Mouse (Mus musculus): ENCODE data around the gene 1810062G17Rik. TPM values are rescaled to one million over a fixed set of nuclear protein-coding genes. Genes with fewer than 3 reads are reported as not detected.

1810062G17Rik gene
- polyA plus RNA-seq, 1 experiment from 2014 or later, result 1.9 TPM

GRCm38 (mm10) chr3:36481776-36482193, 6.0 kb downstream of the 1810062G17Rik start:
- WGBS, result 10% methylated on average over 11 of the region's 11 CpGs
- H3K4me1 ChIP-seq (replicated peaks; ENCODE audit: control insufficient read depth, insufficient read depth, low read length), result peaks cover 18% of the 10 kb centered on the region

GRCm38 (mm10) chr3:36482940-36483339, 7.2 kb downstream of the 1810062G17Rik start:
- H3K27ac ChIP-seq (ENCODE audit: low read depth), result no peak overlapping the region
- no peak for ATAC-seq (replicated peaks; ENCODE audit: low FRiP score, low TSS enrichment, low read depth)

More at GRCm38 (mm10) chr3:36481776-36482193, 6.0 kb downstream of the 1810062G17Rik start:
- Histone ChIP-seq H3K27me3 (replicated peaks; ENCODE audit: control insufficient read depth, insufficient read depth, low read length) (no peaks in the 10 kb centered on the region), H3K4me2 (ENCODE audit: low read length) (peak overlapping the region; percentile 29), H3K4me3 (ENCODE audit: low read depth, low read length) (no peak overlapping the region), H3K36me3 (ENCODE audit: control insufficient read depth, insufficient read depth, low read length) (no peaks in the 10 kb centered on the region), H3K9ac (ENCODE audit: low read length) (peak overlapping the region; percentile 39; the same call in 1 of the 2 replicates), H3K9me3 (ENCODE audit: control insufficient read depth, low read length) (no peaks in the 10 kb centered on the region), H3K27ac (ENCODE audit: low read depth) (peak overlapping the region; percentile 94)
- ATAC-seq (replicated peaks; ENCODE audit: low FRiP score, low TSS enrichment, low read depth) (peak; percentile 88), DNase-seq (ENCODE audit: low spot score) (peak; percentile 76)

GRCm38 (mm10) chr3:36484292-36484691, 8.6 kb downstream of the 1810062G17Rik start:
- H3K4me2 ChIP-seq (ENCODE audit: low read length), result no peak overlapping the region
- H3K36me3 ChIP-seq (ENCODE audit: control insufficient read depth, insufficient read depth, low read length), result no peaks in the 10 kb centered on the region
- no peak overlapping the region for H3K9ac ChIP-seq (ENCODE audit: low read length)
- DNase-seq (ENCODE audit: low spot score) (no peak), ATAC-seq (replicated peaks; ENCODE audit: low FRiP score, low TSS enrichment, low read depth) (no peak)
- H3K27ac ChIP-seq (ENCODE audit: low read depth), result no peak overlapping the region
- H3K9me3 ChIP-seq (ENCODE audit: control insufficient read depth, low read length), result no peaks in the 10 kb centered on the region
- H3K4me1 ChIP-seq (replicated peaks; ENCODE audit: control insufficient read depth, insufficient read depth, low read length), result peaks cover 15% of the 10 kb centered on the region
- H3K27me3 ChIP-seq (replicated peaks; ENCODE audit: control insufficient read depth, insufficient read depth, low read length), result no peaks in the 10 kb centered on the region
- 94% methylated on average over 4 of the region's 4 CpGs for WGBS
- no peak overlapping the region for H3K4me3 ChIP-seq (ENCODE audit: low read depth, low read length)

More at GRCm38 (mm10) chr3:36482940-36483339, 7.2 kb downstream of the 1810062G17Rik start:
- H3K9me3 ChIP-seq (ENCODE audit: control insufficient read depth, low read length), result no peaks in the 10 kb centered on the region
- no peaks in the 10 kb centered on the region for H3K36me3 ChIP-seq (ENCODE audit: control insufficient read depth, insufficient read depth, low read length)
- WGBS, result 16% methylated on average over 9 of the region's 9 CpGs
- peaks cover 15% of the 10 kb centered on the region for H3K4me1 ChIP-seq (replicated peaks; ENCODE audit: control insufficient read depth, insufficient read depth, low read length)
- no peak for DNase-seq (ENCODE audit: low spot score)
- no peak overlapping the region for H3K4me3 ChIP-seq (ENCODE audit: low read depth, low read length)
- H3K4me2 ChIP-seq (ENCODE audit: low read length), result peak overlapping the region; percentile 25
- no peak overlapping the region for H3K9ac ChIP-seq (ENCODE audit: low read length)
- no peaks in the 10 kb centered on the region for H3K27me3 ChIP-seq (replicated peaks; ENCODE audit: control insufficient read depth, insufficient read depth, low read length)

DNA sequence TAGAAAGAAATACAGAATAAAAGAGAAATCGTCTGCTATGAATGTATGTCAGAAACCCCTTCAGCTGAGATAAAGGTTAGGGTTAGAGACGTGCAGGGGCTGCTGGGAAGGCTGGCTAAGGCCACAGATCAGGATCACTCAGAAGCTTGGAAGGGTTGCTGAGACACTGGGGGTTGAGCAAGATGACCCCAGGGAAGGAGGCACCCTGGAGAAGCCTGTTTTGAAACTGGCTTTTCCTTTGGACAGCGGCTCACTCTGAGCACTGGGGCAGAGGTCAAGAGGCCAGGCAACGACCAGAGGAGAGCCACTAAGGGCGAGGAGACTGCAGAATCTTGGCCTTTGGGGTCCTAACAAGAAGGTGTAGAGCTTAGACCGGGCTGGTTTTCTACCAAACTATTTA, 10.4 kb downstream of the 1810062G17Rik start:
- Histone ChIP-seq H3K4me1 (replicated peaks; ENCODE audit: control insufficient read depth, insufficient read depth, low read length) (peaks cover 15% of the 10 kb centered on the region), H3K27me3 (replicated peaks; ENCODE audit: control insufficient read depth, insufficient read depth, low read length) (no peaks in the 10 kb centered on the region), H3K27ac (ENCODE audit: low read depth) (no peak overlapping the region), H3K4me2 (ENCODE audit: low read length) (no peak overlapping the region), H3K9me3 (ENCODE audit: control insufficient read depth, low read length) (no peaks in the 10 kb centered on the region), H3K4me3 (ENCODE audit: low read depth, low read length) (no peak overlapping the region), H3K36me3 (ENCODE audit: control insufficient read depth, insufficient read depth, low read length) (no peaks in the 10 kb centered on the region), H3K9ac (ENCODE audit: low read length) (no peak overlapping the region)
- no peak for ATAC-seq (replicated peaks; ENCODE audit: low FRiP score, low TSS enrichment, low read depth)
- 49% methylated on average over 6 of the region's 6 CpGs for WGBS
- DNase-seq (ENCODE audit: low spot score), result no peak

- 81% methylated on average over 6 of the region's 6 CpGs for WGBS
- Histone ChIP-seq H3K4me3 (ENCODE audit: low read depth, low read length) (no peak overlapping the region), H3K27me3 (replicated peaks; ENCODE audit: control insufficient read depth, insufficient read depth, low read length) (no peaks in the 10 kb centered on the region), H3K4me1 (replicated peaks; ENCODE audit: control insufficient read depth, insufficient read depth, low read length) (peaks cover 11% of the 10 kb centered on the region), H3K36me3 (ENCODE audit: control insufficient read depth, insufficient read depth, low read length) (no peaks in the 10 kb centered on the region), H3K9me3 (ENCODE audit: control insufficient read depth, low read length) (no peaks in the 10 kb centered on the region), H3K4me2 (ENCODE audit: low read length) (no peak overlapping the region), H3K27ac (ENCODE audit: low read depth) (no peak overlapping the region), H3K9ac (ENCODE audit: low read length) (no peak overlapping the region)
- DNase-seq (ENCODE audit: low spot score) (no peak), ATAC-seq (replicated peaks; ENCODE audit: low FRiP score, low TSS enrichment, low read depth) (no peak)
Measured at GRCm38 (mm10) chr3:36486881-36487280, 11.1 kb downstream of the 1810062G17Rik start.

DNA sequence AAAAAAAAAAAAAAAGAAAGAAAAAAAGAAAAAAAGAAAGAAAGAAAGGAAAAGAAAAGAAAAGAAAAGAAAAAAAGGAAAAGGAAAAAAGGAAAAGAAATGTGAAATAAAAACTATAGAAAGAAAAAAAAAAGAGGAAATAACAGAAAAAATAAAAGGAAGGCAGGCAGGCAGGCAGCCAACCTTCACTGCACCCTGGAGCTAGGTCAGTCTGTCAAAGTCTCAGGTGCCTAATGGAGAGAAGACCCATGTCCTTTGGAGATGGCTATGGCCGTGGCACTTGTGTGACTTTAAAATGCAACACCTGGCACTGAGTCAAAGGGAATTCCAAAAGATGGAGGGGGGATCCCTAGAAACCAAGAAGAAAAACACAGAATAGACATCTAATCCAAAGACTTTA, 12.6 kb downstream of the 1810062G17Rik start:
- H3K36me3 ChIP-seq (ENCODE audit: control insufficient read depth, insufficient read depth, low read length), result no peaks in the 10 kb centered on the region
- H3K27ac ChIP-seq (ENCODE audit: low read depth), result no peak overlapping the region
- WGBS, result 88% methylated on average over 1 of the region's 1 CpGs
- H3K4me1 ChIP-seq (replicated peaks; ENCODE audit: control insufficient read depth, insufficient read depth, low read length), result no peaks in the 10 kb centered on the region
- H3K4me3 ChIP-seq (ENCODE audit: low read depth, low read length), result no peak overlapping the region
- ATAC-seq (replicated peaks; ENCODE audit: low FRiP score, low TSS enrichment, low read depth) (no peak), DNase-seq (ENCODE audit: low spot score) (no peak)
- no peaks in the 10 kb centered on the region for H3K9me3 ChIP-seq (ENCODE audit: control insufficient read depth, low read length)
- H3K27me3 ChIP-seq (replicated peaks; ENCODE audit: control insufficient read depth, insufficient read depth, low read length), result no peaks in the 10 kb centered on the region
- no peak overlapping the region for H3K9ac ChIP-seq (ENCODE audit: low read length)
- no peak overlapping the region for H3K4me2 ChIP-seq (ENCODE audit: low read length)

- Histone ChIP-seq H3K27ac (ENCODE audit: low read depth) (no peak overlapping the region), H3K4me2 (ENCODE audit: low read length) (no peak overlapping the region), H3K9ac (ENCODE audit: low read length) (no peak overlapping the region), H3K4me1 (replicated peaks; ENCODE audit: control insufficient read depth, insufficient read depth, low read length) (no peaks in the 10 kb centered on the region), H3K9me3 (ENCODE audit: control insufficient read depth, low read length) (no peaks in the 10 kb centered on the region), H3K36me3 (ENCODE audit: control insufficient read depth, insufficient read depth, low read length) (no peaks in the 10 kb centered on the region), H3K4me3 (ENCODE audit: low read depth, low read length) (no peak overlapping the region), H3K27me3 (replicated peaks; ENCODE audit: control insufficient read depth, insufficient read depth, low read length) (no peaks in the 10 kb centered on the region)
- 85% methylated on average over 6 of the region's 6 CpGs for WGBS
- ATAC-seq (replicated peaks; ENCODE audit: low FRiP score, low TSS enrichment, low read depth) (no peak), DNase-seq (ENCODE audit: low spot score) (no peak)
Measured at GRCm38 (mm10) chr3:36488899-36489589, 13.3 kb downstream of the 1810062G17Rik start.

DNA sequence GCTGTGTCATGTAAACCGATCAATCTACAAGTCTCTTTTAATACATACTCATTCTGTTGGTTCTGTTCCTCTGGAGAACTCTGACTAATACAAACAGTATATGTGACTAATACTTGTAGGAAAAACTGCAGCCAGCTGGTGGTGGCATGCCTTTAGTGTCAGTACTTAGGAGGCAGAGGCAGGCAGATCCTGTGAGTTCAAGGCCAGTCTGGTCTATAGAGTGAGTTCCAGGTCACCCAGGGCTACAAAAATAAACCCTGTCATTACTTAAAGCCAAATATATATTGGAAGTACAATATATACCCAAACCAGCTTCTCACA, 13.8 kb downstream of the 1810062G17Rik start:
- Histone ChIP-seq H3K27me3 (replicated peaks; ENCODE audit: control insufficient read depth, insufficient read depth, low read length) (no peaks in the 10 kb centered on the region), H3K4me3 (ENCODE audit: low read depth, low read length) (no peak overlapping the region), H3K4me1 (replicated peaks; ENCODE audit: control insufficient read depth, insufficient read depth, low read length) (no peaks in the 10 kb centered on the region), H3K36me3 (ENCODE audit: control insufficient read depth, insufficient read depth, low read length) (no peaks in the 10 kb centered on the region), H3K9ac (ENCODE audit: low read length) (no peak overlapping the region), H3K4me2 (ENCODE audit: low read length) (no peak overlapping the region), H3K27ac (ENCODE audit: low read depth) (no peak overlapping the region), H3K9me3 (ENCODE audit: control insufficient read depth, low read length) (no peaks in the 10 kb centered on the region)
- ATAC-seq (replicated peaks; ENCODE audit: low FRiP score, low TSS enrichment, low read depth), result no peak
- DNase-seq (ENCODE audit: low spot score), result no peak
- 80% methylated on average over 1 of the region's 1 CpGs for WGBS

DNA sequence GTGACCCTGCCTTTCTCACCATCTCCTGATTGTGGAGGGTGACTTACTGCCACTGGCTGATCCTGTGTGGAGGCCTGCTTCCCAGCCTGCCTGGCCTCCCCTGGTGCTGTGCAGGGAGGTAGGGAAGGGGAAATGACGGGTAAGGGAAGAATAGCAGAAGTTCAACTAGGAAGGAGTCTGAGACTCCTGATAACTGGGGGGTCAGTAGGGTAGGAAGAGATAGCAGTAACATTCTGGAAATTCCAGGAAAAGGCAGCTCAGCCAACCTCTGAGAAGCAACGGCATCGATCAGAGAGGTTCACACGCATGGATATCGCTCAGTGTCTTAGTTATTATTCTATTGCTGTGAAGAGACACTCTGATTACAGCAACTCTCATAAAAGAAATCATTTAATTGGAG, 15.8 kb downstream of the 1810062G17Rik start:
- no peak overlapping the region for H3K27ac ChIP-seq (ENCODE audit: low read depth)
- H3K4me2 ChIP-seq (ENCODE audit: low read length), result no peak overlapping the region
- ATAC-seq (replicated peaks; ENCODE audit: low FRiP score, low TSS enrichment, low read depth) (no peak), DNase-seq (ENCODE audit: low spot score) (no peak)
- H3K4me1 ChIP-seq (replicated peaks; ENCODE audit: control insufficient read depth, insufficient read depth, low read length), result no peaks in the 10 kb centered on the region
- H3K9ac ChIP-seq (ENCODE audit: low read length), result no peak overlapping the region
- H3K9me3 ChIP-seq (ENCODE audit: control insufficient read depth, low read length), result no peaks in the 10 kb centered on the region
- WGBS, result 91% methylated on average over 5 of the region's 5 CpGs
- H3K4me3 ChIP-seq (ENCODE audit: low read depth, low read length), result no peak overlapping the region
- no peaks in the 10 kb centered on the region for H3K27me3 ChIP-seq (replicated peaks; ENCODE audit: control insufficient read depth, insufficient read depth, low read length)
- H3K36me3 ChIP-seq (ENCODE audit: control insufficient read depth, insufficient read depth, low read length), result no peaks in the 10 kb centered on the region
